Mouse (Mus musculus) urinary bladder, postnatal 25 days (tissue): ENCODE measurements around the gene BC030867.
A peak's percentile ranks its signal among the peaks of the same experiment; 100 is the strongest.
"Not testable (repeated sequence)": the region's sequence is repeated elsewhere in the genome, so short reads cannot be mapped to it uniquely, and the experiment has no call there.

Source experiments
- DNase-seq: peaks from one replicate; pipeline ENCODE4 v3.0.0; 2022; ENCODE audit warnings: low spot score

Gene BC030867

GRCm38 (mm10) chr11:102249351-102250090 is 839 bp downstream of the BC030867 start:
- DNase-seq: no peak

- DNase-seq: no peak
Observed at GRCm38 (mm10) chr11:102257514-102257913, 8.8 kb downstream of the BC030867 start.

- DNase-seq: no peak
Observed at GRCm38 (mm10) chr11:102258095-102258494, 9.4 kb downstream of the BC030867 start.

GRCm38 (mm10) chr11:102258521-102258920 is 9.8 kb downstream of the BC030867 start:
- DNase-seq: no peak

- no peak for DNase-seq
Observed at GRCm38 (mm10) chr11:102263211-102263610, 14.5 kb downstream of the BC030867 start.

GRCm38 (mm10) chr11:102265816-102266215 is 17.1 kb downstream of the BC030867 start:
- no peak for DNase-seq

GRCm38 (mm10) chr11:102266631-102267355 is 18.1 kb downstream of the BC030867 start:
- no peak for DNase-seq

- peak; percentile 52 for DNase-seq
Observed at GRCm38 (mm10) chr11:102267480-102267879, 18.8 kb downstream of the BC030867 start.

- no peak for DNase-seq
Observed at GRCm38 (mm10) chr11:102268520-102269244, 20.0 kb downstream of the BC030867 start, which contains the start of gene Asb16. TSS of gene Asb16 (plus strand) at chr11:102268743.

GRCm38 (mm10) chr11:102276411-102276915 is 27.8 kb downstream of the BC030867 start:
- no peak for DNase-seq

- no peak for DNase-seq
Observed at GRCm38 (mm10) chr11:102277754-102278153, 29.1 kb downstream of the BC030867 start.

- DNase-seq: no peak
Observed at GRCm38 (mm10) chr11:102279595-102279994, 30.9 kb downstream of the BC030867 start.

- not testable (repeated sequence) for DNase-seq
Observed at GRCm38 (mm10) chr11:102280267-102280666, 31.6 kb downstream of the BC030867 start.

GRCm38 (mm10) chr11:102283922-102284321 is 35.2 kb downstream of the BC030867 start:
- no peak for DNase-seq

- DNase-seq: peak; percentile 89
Observed at GRCm38 (mm10) chr11:102284501-102285094, 35.9 kb downstream of the BC030867 start, which contains the start of gene Tmub2. TSS of gene Tmub2 (plus strand) at chr11:102284931.

- DNase-seq: no peak
Observed at GRCm38 (mm10) chr11:102285095-102285834, 36.6 kb downstream of the BC030867 start.

GRCm38 (mm10) chr11:102287485-102287884 is 38.8 kb downstream of the BC030867 start:
- DNase-seq: no peak

GRCm38 (mm10) chr11:102288027-102288804 is 39.5 kb downstream of the BC030867 start:
- no peak for DNase-seq

- DNase-seq: no peak
Observed at GRCm38 (mm10) chr11:102288913-102289312, 40.2 kb downstream of the BC030867 start.

- DNase-seq: no peak
Observed at GRCm38 (mm10) chr11:102289511-102290100, 40.9 kb downstream of the BC030867 start.
